In the genomic region with DNA sequence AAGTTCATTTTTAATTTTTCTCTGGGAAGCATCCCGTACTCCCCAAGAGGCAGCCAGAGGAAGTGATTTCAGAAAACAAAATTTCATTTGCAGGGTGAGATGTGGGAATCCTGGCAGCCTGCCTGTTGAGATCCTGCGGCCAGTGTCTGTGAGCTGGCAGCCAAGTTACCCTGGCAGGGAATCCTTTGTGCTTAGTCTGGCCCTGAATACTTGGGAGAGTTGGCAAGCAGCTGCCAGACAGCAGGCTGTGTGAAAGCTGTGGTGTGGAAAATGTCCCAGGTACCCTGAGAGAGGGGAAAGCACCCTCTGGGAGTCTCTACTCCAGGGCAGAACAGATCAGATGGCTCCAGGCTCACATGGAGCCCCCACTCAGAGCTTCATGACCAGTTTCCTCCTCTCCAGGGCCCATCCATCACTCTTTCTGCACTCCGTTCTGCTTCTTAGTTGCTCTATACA, we compare ENCODE assay signal across 9 mouse cellular contexts. TPM values are rescaled to one million over a fixed set of nuclear protein-coding genes. Genes with fewer than 3 reads are reported as not detected.
DNase-seq lines count a peak whose midpoint lies in the region; ATAC-seq and TF ChIP-seq lines count a peak whose summit lies in the region.
"Had no signal": no experiment of that assay in that cellular context is flagged by ENCODE, and none has a peak within 500 bp of the region (broad histone marks: within the 10 kb centered on the region; RNA-seq: fewer than 3 reads in every experiment).

No protein-coding gene starts in this region.

- no peaks in the 10 kb centered on the region for H3K9me3 ChIP-seq in liver, embryonic 12.5 days (replicated peaks)
- H3K9me3 ChIP-seq in forebrain, embryonic 14.5 days (replicated peaks; ENCODE audit: control insufficient read depth, low read length) = no peaks in the 10 kb centered on the region
- H3K9me3 ChIP-seq in heart, embryonic 16.5 days (replicated peaks; ENCODE audit: control insufficient read depth, low read length) = no peaks in the 10 kb centered on the region
- H3K9me3 ChIP-seq in midbrain, embryonic 12.5 days = no peaks in the 10 kb centered on the region
- no peaks in the 10 kb centered on the region for H3K9me3 ChIP-seq in stomach, postnatal 0 days (ENCODE audit: control insufficient read depth, low read length)
- no peaks in the 10 kb centered on the region for H3K9me3 ChIP-seq in liver, embryonic 11.5 days (ENCODE audit: control insufficient read depth, low read length)
- H3K9me3 ChIP-seq: embryonic facial prominence, embryonic 12.5 days had no signal

- no peak for TF ChIP-seq POLR2A in liver, adult 2 months (IDR thresholded peaks at IDR 0.05; ENCODE audit: extremely low read depth, insufficient read depth, low read length)

- DNase-seq in liver, adult 2 months (ENCODE audit: extremely low read depth, low read depth, low spot score) = peak; percentile 90
- peak; percentile 94 for DNase-seq in forebrain, embryonic 14.5 days (ENCODE audit: low spot score)
- DNase-seq in layer of hippocampus, adult 9-11 months = peak; percentile 82
- DNase-seq in stomach, postnatal 0 days (ENCODE audit: low spot score) = peak; percentile 51
- DNase-seq in liver, embryonic 11.5 days (ENCODE audit: low spot score) = no peak

- peaks cover 16% of the 10 kb centered on the region; the same call in 1 of the 2 replicates for H3K79me2 ChIP-seq in liver, adult 2 months (ENCODE audit: control insufficient read depth, insufficient read depth, low read length)

- TF ChIP-seq CTCF in liver, adult 2 months (IDR thresholded peaks at IDR 0.05; ENCODE audit: low read depth, low read length) = no peak
- TF ChIP-seq CTCF in stomach, postnatal 0 days (IDR thresholded peaks at IDR 0.05; ENCODE audit: low read depth) = peak; percentile 27; the same call in 1 of the 2 replicates

- H3K27ac ChIP-seq in liver, adult 2 months (replicated peaks; ENCODE audit: insufficient read depth, low read depth, low read length) = no peak overlapping the region
- no peak overlapping the region for H3K27ac ChIP-seq in liver, embryonic 12.5 days
- H3K27ac ChIP-seq in forebrain, embryonic 14.5 days (ENCODE audit: low read depth, low read length) = peak overlapping the region; percentile 90
- peak overlapping the region; percentile 68 for H3K27ac ChIP-seq in heart, embryonic 16.5 days (ENCODE audit: low read length)
- 0 out of 2 replicates have a peak overlapping the region, but pooled peaks have one; percentile 65 for H3K27ac ChIP-seq in midbrain, embryonic 12.5 days (replicated peaks)
- no peak overlapping the region for H3K27ac ChIP-seq in stomach, postnatal 0 days (replicated peaks)
- H3K27ac ChIP-seq in liver, embryonic 11.5 days (ENCODE audit: low read depth, low read length) = no peak overlapping the region
- H3K27ac ChIP-seq: embryonic facial prominence, embryonic 12.5 days had no signal

- H3K9ac ChIP-seq in liver, adult 2 months (ENCODE audit: low read depth, low read length) = no peak overlapping the region
- H3K9ac ChIP-seq in liver, embryonic 12.5 days = no peak overlapping the region
- peak overlapping the region; percentile 45 for H3K9ac ChIP-seq in forebrain, embryonic 14.5 days (ENCODE audit: low read length)
- H3K9ac ChIP-seq in heart, embryonic 16.5 days (ENCODE audit: low read length) = peak overlapping the region; percentile 50
- no peak overlapping the region for H3K9ac ChIP-seq in midbrain, embryonic 12.5 days (replicated peaks)
- H3K9ac ChIP-seq in stomach, postnatal 0 days (ENCODE audit: low read length) = peak overlapping the region; percentile 8; the same call in 1 of the 2 replicates
- H3K9ac ChIP-seq in liver, embryonic 11.5 days (ENCODE audit: low read depth, low read length) = no peak overlapping the region
- H3K9ac ChIP-seq: embryonic facial prominence, embryonic 12.5 days had no signal

- H3K36me3 ChIP-seq in liver, adult 2 months (ENCODE audit: control insufficient read depth, insufficient read depth, low read length) = no peaks in the 10 kb centered on the region
- no peaks in the 10 kb centered on the region for H3K36me3 ChIP-seq in liver, embryonic 12.5 days
- no peaks in the 10 kb centered on the region for H3K36me3 ChIP-seq in forebrain, embryonic 14.5 days (ENCODE audit: control insufficient read depth, insufficient read depth, low read length)
- H3K36me3 ChIP-seq in heart, embryonic 16.5 days (ENCODE audit: control insufficient read depth, insufficient read depth) = no peaks in the 10 kb centered on the region
- no peaks in the 10 kb centered on the region for H3K36me3 ChIP-seq in midbrain, embryonic 12.5 days
- H3K36me3 ChIP-seq in stomach, postnatal 0 days (ENCODE audit: control insufficient read depth, insufficient read depth, low read length) = no peaks in the 10 kb centered on the region
- H3K36me3 ChIP-seq in liver, embryonic 11.5 days (ENCODE audit: control insufficient read depth, insufficient read depth, low read length) = no peaks in the 10 kb centered on the region
- H3K36me3 ChIP-seq: embryonic facial prominence, embryonic 12.5 days had no signal

- peaks cover 4% of the 10 kb centered on the region for H3K4me1 ChIP-seq in liver, adult 2 months (ENCODE audit: control insufficient read depth, insufficient read depth, low read length)
- H3K4me1 ChIP-seq in liver, embryonic 12.5 days = 0 out of 2 replicates have a peak, but pooled peaks cover 7% of the 10 kb centered on the region
- H3K4me1 ChIP-seq in forebrain, embryonic 14.5 days (ENCODE audit: control insufficient read depth, insufficient read depth, low read length) = peaks cover 30% of the 10 kb centered on the region
- peaks cover 15% of the 10 kb centered on the region for H3K4me1 ChIP-seq in heart, embryonic 16.5 days (ENCODE audit: control insufficient read depth, insufficient read depth, low read length)
- peaks cover 30% of the 10 kb centered on the region for H3K4me1 ChIP-seq in midbrain, embryonic 12.5 days
- no peaks in the 10 kb centered on the region for H3K4me1 ChIP-seq in stomach, postnatal 0 days (replicated peaks; ENCODE audit: control insufficient read depth, insufficient read depth)
- H3K4me1 ChIP-seq in liver, embryonic 11.5 days (replicated peaks; ENCODE audit: control insufficient read depth, insufficient read depth, low read length) = no peaks in the 10 kb centered on the region

- no peaks in the 10 kb centered on the region for H3K27me3 ChIP-seq in liver, adult 2 months (ENCODE audit: control insufficient read depth, insufficient read depth, low read length)
- no peaks in the 10 kb centered on the region for H3K27me3 ChIP-seq in liver, embryonic 12.5 days (replicated peaks)
- H3K27me3 ChIP-seq in forebrain, embryonic 14.5 days (replicated peaks; ENCODE audit: control insufficient read depth, insufficient read depth, low read length) = no peaks in the 10 kb centered on the region
- H3K27me3 ChIP-seq in heart, embryonic 16.5 days (ENCODE audit: control insufficient read depth, insufficient read depth, low read length) = no peaks in the 10 kb centered on the region
- peaks cover 47% of the 10 kb centered on the region for H3K27me3 ChIP-seq in midbrain, embryonic 12.5 days
- H3K27me3 ChIP-seq in stomach, postnatal 0 days (ENCODE audit: control insufficient read depth, insufficient read depth, low read length) = no peaks in the 10 kb centered on the region
- H3K27me3 ChIP-seq in liver, embryonic 11.5 days (replicated peaks; ENCODE audit: control insufficient read depth, insufficient read depth, low read length) = no peaks in the 10 kb centered on the region; the same call in 1 of the 2 replicates
- H3K27me3 ChIP-seq: embryonic facial prominence, embryonic 12.5 days had no signal

- 36% methylated on average over 3 of the region's 3 CpGs for WGBS in liver, adult 2 months
- 55% methylated on average over 3 of the region's 3 CpGs for WGBS in liver, embryonic 12.5 days (ENCODE audit: insufficient replicate concordance)
- WGBS in forebrain, embryonic 14.5 days = 21% methylated on average over 3 of the region's 3 CpGs
- WGBS in heart, embryonic 16.5 days = 30% methylated on average over 3 of the region's 3 CpGs
- WGBS in midbrain, embryonic 12.5 days = 73% methylated on average over 3 of the region's 3 CpGs
- WGBS in stomach, postnatal 0 days = 45% methylated on average over 3 of the region's 3 CpGs
- 69% methylated on average over 3 of the region's 3 CpGs for WGBS in liver, embryonic 11.5 days

- no peak for ATAC-seq in liver, embryonic 12.5 days
- peak; percentile 83 for ATAC-seq in forebrain, embryonic 14.5 days
- peak; percentile 84 for ATAC-seq in heart, embryonic 16.5 days (replicated peaks; ENCODE audit: extremely low read depth, insufficient read depth, low FRiP score)
- ATAC-seq in midbrain, embryonic 12.5 days (ENCODE audit: low FRiP score, low read depth) = no peak
- ATAC-seq in stomach, postnatal 0 days (ENCODE audit: low FRiP score, low TSS enrichment) = no peak
- no peak for ATAC-seq in liver, embryonic 11.5 days (replicated peaks; ENCODE audit: low FRiP score)

- no peak for TF ChIP-seq EP300 in stomach, postnatal 0 days (optimal IDR thresholded peaks at IDR 0.05)

- no peak overlapping the region for H3K4me2 ChIP-seq in liver, embryonic 12.5 days
- peak overlapping the region; percentile 27 for H3K4me2 ChIP-seq in forebrain, embryonic 14.5 days (ENCODE audit: low read length)
- H3K4me2 ChIP-seq in heart, embryonic 16.5 days (ENCODE audit: low read depth, low read length) = peak overlapping the region; percentile 33
- no peak overlapping the region for H3K4me2 ChIP-seq in midbrain, embryonic 12.5 days (replicated peaks)
- no peak overlapping the region for H3K4me2 ChIP-seq in stomach, postnatal 0 days (replicated peaks; ENCODE audit: low read depth)
- H3K4me2 ChIP-seq in liver, embryonic 11.5 days = no peak overlapping the region
- H3K4me2 ChIP-seq: embryonic facial prominence, embryonic 12.5 days had no signal

- H3K4me3 ChIP-seq in liver, adult 2 months (ENCODE audit: insufficient read depth, low read depth, low read length) = no peak overlapping the region
- H3K4me3 ChIP-seq in liver, embryonic 12.5 days = no peak overlapping the region
- no peak overlapping the region for H3K4me3 ChIP-seq in forebrain, embryonic 14.5 days (ENCODE audit: low read depth, low read length)
- H3K4me3 ChIP-seq in heart, embryonic 16.5 days (ENCODE audit: low read length) = no peak overlapping the region
- no peak overlapping the region for H3K4me3 ChIP-seq in midbrain, embryonic 12.5 days
- H3K4me3 ChIP-seq in stomach, postnatal 0 days (ENCODE audit: low read depth, low read length) = no peak overlapping the region
- no peak overlapping the region for H3K4me3 ChIP-seq in liver, embryonic 11.5 days (ENCODE audit: low read depth, low read length)
- H3K4me3 ChIP-seq: embryonic facial prominence, embryonic 12.5 days had no signal

RNA-seq across cellular contexts. Expression of gene Abat, which starts 27.7 kb away (rescaled TPM):
- 150 and 169 TPM in 2 replicates for total RNA-seq in liver, adult 2 months (2014; rRNA removed)
- polyA plus RNA-seq in liver, adult 2 months (2012; rRNA removed) = 168 and 227 TPM in 2 replicates
- 19.6 and 20.1 TPM in 2 replicates for polyA plus RNA-seq in liver, embryonic 12.5 days (2016; fragmentation: Nextera tagmentation; extraction: Ambion mirVana)
- polyA plus RNA-seq in forebrain, embryonic 14.5 days (2014; fragmentation: Nextera tagmentation; extraction: Ambion mirVana) = 34.9 and 36.0 TPM in 2 replicates
- 28.4 and 28.6 TPM in 2 replicates for polyA plus RNA-seq in heart, embryonic 16.5 days (2015; fragmentation: Nextera tagmentation; extraction: Ambion mirVana)
- polyA plus RNA-seq in midbrain, embryonic 12.5 days (2016; fragmentation: Nextera tagmentation; extraction: Ambion mirVana) = 39.5 and 40.3 TPM in 2 replicates
- 4.1 and 4.2 TPM in 2 replicates for polyA plus RNA-seq in stomach, postnatal 0 days (2015; fragmentation: Nextera tagmentation; extraction: Ambion mirVana)
- polyA plus RNA-seq in liver, embryonic 11.5 days (2014; fragmentation: Nextera tagmentation; extraction: Ambion mirVana) = 25.6 and 29.2 TPM in 2 replicates

Comparison
In these comparisons a context has a peak if more than half of its experiments do, and no peak if none do; other contexts are left out.
1. H3K27ac ChIP-seq: peak in forebrain, embryonic 14.5 days (single experiment), heart, embryonic 16.5 days (single experiment) and midbrain, embryonic 12.5 days (single experiment); none in liver, adult 2 months (single experiment), liver, embryonic 12.5 days (single experiment), stomach, postnatal 0 days (single experiment) and liver, embryonic 11.5 days (single experiment).
2. H3K9ac ChIP-seq: peak in forebrain, embryonic 14.5 days (single experiment), heart, embryonic 16.5 days (single experiment) and stomach, postnatal 0 days (single experiment); none in liver, adult 2 months (single experiment), liver, embryonic 12.5 days (single experiment), midbrain, embryonic 12.5 days (single experiment) and liver, embryonic 11.5 days (single experiment).
3. ATAC-seq: peak in forebrain, embryonic 14.5 days (single experiment) and heart, embryonic 16.5 days (single experiment); none in liver, embryonic 12.5 days (single experiment), midbrain, embryonic 12.5 days (single experiment), stomach, postnatal 0 days (single experiment) and liver, embryonic 11.5 days (single experiment).
4. H3K4me2 ChIP-seq: peak in forebrain, embryonic 14.5 days (single experiment) and heart, embryonic 16.5 days (single experiment); none in liver, embryonic 12.5 days (single experiment), midbrain, embryonic 12.5 days (single experiment), stomach, postnatal 0 days (single experiment) and liver, embryonic 11.5 days (single experiment).